Mouse (Mus musculus) neural tube, embryonic 10.5 days (tissue): ENCODE measurements around the gene Scn4a.
"Not testable (repeated sequence)": the region's sequence is repeated elsewhere in the genome, so short reads cannot be mapped to it uniquely, and the experiment has no call there.

Experiments used
- DNase-seq: peaks from one replicate; pipeline ENCODE4 v3.0.0-alpha.2; 2017; ENCODE audit warnings: low spot score; ENCODE audit errors: extremely low spot score

The Scn4a gene

GRCm38 (mm10) chr11:106353188-106353587 is at the start of gene Scn4a:
Scn4a (minus strand) TSS chr11:106353288.
- DNase-seq, result no peak

DNA sequence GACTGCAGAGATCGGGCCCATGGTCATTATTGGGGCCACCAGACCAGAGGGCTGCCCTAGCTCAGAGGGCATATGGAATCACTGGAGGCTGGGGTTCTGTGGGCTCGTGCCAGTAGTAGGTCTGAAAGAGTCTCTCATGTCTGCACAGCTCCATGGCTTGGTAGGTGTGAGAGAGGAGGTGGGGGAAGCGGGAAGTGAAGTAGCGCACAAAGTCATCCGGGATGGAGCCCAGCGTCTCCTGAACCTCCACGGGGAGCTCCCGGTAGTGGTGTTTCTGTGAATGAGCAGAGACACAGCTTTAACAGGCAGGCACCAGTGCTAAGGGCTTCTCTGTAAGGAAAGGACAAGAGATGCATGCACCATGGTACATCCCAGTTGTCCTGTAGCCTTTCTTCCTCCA is 45.4 kb upstream of the Scn4a start:
- DNase-seq, result no peak

- DNase-seq, result no peak
Observed at GRCm38 (mm10) chr11:106397656-106398055, 44.6 kb upstream of the Scn4a start.

GRCm38 (mm10) chr11:106394055-106394454 is 41.0 kb upstream of the Scn4a start:
- DNase-seq, result not testable (repeated sequence)

DNA sequence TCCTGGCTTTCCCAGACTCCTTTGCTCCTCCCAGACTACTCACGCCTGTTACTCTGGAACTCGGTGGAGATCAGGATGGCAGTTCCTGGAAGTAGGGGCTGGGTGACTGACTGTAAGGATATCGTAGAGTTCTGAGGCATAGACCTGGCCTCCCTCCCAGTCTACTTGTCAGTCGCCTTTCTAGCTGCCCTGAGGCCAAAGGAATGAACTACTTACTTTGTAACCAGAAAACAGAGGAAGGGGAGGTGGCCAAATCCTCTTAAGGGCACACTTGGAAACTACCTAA is 40.2 kb upstream of the Scn4a start:
- DNase-seq, result no peak

DNA sequence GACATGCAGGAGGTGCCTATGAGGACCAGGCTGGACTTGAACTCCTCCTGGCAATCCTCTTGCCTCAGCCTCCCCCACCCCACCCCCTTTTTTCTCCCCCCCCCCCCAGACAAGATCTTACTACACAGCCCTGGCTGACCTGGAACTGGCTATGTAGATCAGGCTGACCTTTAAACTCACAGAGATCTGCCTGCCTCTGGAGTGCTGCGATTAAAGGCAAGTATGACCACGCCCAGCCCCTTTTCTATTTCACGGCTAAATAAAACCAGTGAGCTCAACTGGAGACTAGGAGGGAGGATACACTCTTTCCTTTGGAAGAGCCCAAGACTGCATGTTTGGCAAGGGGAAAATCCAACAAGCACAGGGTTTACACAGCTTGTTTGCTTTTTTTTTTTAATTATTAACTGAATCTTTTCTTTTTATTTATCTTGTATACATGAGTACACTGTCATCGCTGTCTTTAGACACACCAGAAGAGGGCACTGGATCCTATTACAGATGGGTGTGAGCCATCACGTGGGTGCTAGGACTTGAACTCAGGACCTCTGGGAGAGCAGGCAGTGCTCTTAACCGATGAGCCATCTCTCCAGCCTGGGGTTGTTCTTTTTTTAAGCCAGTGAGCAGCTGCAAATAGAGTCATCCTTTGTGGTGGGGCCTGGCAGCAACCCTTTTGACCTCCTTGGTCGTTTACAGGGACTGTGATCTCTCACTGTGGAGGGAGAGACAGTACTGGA is 39.7 kb upstream of the Scn4a start:
- no peak for DNase-seq

DNA sequence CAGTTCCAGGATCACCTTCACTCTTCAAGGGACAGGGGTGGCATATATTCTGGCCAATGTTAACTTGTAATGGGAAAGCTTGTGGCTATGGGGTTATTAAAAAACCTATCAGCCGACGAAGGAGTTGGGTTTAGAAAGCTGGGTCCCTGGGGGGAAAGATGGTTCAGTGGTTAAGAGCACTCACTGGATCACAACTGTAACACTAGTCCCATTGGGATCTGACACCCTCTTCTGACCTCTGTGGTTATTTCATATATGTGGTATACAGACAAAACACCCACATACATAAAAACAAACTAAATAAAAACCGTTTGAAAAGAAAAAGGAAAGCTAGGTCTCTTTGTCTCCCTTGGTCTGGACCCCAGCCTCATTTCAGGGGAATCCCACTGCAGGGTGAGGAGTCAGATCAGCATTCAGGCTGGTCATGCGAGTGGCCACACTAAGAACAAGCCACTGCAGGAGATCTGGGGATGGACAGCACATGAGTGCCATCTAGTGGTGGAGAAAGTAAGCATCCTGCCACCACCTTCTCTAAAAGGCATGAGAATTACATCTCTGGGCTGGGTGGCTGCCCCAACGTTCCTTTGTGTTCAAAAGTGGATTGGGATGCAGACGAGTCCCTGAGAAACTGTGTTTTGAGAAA is 38.6 kb upstream of the Scn4a start:
- DNase-seq, result peak; percentile 68

DNA sequence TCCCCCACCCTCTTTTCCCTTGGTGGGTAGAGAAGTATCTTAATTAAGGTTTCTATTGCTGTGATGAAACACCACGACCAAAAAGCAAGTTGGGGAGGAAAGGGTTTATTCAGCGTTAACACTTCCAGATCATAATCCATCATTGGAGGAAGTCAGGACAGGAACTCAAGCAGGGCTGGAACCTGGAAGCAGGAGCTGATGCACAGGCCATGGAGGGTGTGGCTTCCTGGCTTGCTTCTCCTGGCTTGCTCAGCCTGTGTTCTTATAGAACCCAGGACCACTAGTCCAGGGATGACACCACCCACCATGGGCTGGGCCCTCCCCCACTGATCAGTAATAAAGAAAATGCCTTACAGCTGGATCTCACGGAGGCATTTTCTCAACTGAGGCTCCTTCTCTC is 37.7 kb upstream of the Scn4a start:
- no peak for DNase-seq

DNA sequence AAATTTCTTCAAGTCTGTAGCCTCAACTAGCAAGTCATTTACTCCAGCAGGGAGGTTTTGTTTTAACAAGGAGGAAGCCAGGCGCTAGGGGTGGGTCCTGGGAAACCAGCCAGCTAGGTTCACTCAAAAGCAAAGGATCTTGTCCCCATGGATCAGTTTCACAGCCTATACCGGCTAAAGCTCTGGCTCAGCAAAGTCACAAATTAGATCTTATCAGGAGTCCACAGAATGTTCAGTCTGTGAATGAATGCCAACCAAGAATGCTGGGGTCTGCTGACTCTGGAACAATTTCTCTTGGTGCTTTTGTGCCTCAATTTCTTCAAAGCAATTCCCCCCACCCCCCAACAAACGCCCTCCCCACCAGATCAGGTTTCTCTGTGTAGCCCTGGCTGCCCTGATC is 36.5 kb upstream of the Scn4a start:
- no peak for DNase-seq

DNA sequence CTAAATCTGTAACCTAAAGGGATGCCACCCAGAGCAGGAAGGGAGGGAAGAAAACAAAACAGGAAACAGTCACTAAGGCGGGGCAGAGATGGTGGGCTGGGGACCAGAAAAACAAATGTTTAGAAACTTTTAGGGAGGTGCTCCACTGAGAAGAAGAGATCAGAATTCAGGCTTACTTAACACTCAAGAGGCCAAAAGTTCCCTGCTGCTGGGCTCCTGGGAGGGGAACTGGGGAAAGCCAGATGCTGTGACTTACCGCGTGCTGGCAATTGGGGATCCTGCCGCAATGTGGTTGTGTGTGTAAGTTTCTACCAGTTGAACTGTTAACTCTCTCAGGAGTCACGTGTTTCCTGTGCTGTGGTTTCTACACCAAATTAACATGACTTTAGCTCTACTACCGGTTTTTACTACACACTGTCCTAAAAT is 34.7 kb upstream of the Scn4a start, which contains the start of gene Icam2:
Icam2 (minus strand) TSS at position 285 of the 426 bp plus-strand sequence.
- no peak for DNase-seq

GRCm38 (mm10) chr11:106387020-106387419 is 33.9 kb upstream of the Scn4a start:
- no peak for DNase-seq

DNA sequence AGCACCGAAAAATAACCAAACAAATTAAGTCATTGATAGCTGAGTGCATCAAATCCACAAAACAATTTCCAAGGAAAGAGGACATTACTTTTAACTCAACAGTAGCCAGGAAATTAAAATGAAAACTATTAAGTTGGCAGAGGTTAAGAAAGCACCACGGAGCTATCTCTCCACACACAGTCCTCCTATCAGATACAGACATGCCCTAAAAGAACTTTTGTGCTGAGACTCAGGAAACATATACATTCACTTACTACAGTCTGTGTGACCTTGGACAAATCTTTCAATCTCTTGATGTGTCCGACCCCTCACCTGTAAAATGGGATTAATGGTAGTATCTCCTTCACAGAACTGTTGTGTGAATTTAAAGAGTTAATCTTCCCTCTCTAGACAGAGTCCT is 33.3 kb upstream of the Scn4a start:
- no peak for DNase-seq

DNA sequence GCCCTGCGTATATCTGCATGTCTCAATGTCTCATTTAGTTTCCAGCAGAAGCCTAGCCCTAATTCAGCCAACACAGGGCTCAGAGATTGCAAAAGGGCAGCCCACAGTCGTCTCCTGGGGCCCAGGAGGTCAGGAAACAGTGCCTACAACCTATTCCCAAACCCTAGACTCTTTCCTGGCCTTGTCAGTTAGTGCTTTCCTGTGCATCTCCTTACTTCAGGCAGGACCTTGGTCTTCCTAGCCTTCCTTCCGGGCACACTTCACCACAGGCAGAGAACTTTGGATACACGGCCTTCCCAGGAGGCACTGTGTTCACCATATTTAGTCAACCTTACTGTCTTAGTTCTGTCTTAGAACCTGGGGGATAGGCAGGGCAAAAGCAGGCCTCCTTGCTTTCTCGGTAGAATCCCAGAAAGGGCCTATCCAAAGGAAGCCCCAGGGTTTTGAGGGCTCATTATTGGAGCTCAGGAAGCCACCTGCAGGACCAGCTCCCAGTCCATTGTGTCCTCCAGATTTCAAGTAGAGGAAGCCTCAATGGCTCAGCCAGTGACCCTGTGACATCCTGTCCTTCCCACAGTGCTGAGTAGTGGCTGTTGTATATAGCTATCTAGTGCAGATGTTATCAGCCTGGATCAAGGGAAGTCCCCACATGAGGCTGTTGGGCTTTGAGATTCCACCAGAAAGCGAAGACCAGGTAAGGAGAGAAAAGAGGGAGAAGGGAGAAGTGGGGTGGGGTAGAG is 30.1 kb upstream of the Scn4a start:
- no peak for DNase-seq

GRCm38 (mm10) chr11:106382424-106382823 is 29.3 kb upstream of the Scn4a start:
- DNase-seq, result no peak

GRCm38 (mm10) chr11:106381883-106382282 is 28.8 kb upstream of the Scn4a start:
- no peak for DNase-seq

- no peak for DNase-seq
Observed at GRCm38 (mm10) chr11:106381011-106381410, 27.9 kb upstream of the Scn4a start.

- no peak for DNase-seq
Observed at GRCm38 (mm10) chr11:106374979-106375378, 21.9 kb upstream of the Scn4a start.

- no peak for DNase-seq
Observed at GRCm38 (mm10) chr11:106374559-106374958, 21.5 kb upstream of the Scn4a start.

GRCm38 (mm10) chr11:106373998-106374397 is 20.9 kb upstream of the Scn4a start:
- DNase-seq, result no peak

DNA sequence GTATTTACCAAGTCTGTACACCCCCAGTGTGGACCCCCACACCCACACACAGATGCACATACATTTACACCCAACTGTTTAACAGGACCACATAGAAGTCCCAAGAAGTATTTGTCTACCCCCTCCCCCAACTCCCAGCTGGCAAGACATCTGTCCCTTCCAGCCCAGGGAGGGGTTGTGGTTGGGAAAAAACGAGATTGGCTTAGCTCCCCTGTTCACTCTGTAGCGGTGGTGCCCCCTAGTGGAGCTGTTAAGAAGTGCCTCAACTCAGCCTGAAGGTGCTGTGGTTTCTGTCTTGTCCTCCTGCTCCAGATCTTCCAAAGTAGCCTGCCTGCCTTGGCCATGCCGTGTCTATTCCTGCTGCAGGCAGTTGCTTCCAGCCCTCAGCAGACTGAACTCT is 13.2 kb upstream of the Scn4a start:
- DNase-seq, result peak; percentile 85

- DNase-seq, result no peak
Observed at GRCm38 (mm10) chr11:106365366-106365765, 12.3 kb upstream of the Scn4a start, which contains the start of gene Prr29. Prr29 (plus strand) TSS chr11:106365472.

- peak; percentile 27 for DNase-seq
Observed at GRCm38 (mm10) chr11:106364712-106365111, 11.6 kb upstream of the Scn4a start.
